Mouse (Mus musculus): ENCODE measurements around the gene Mr1. TPM values are rescaled to one million over a fixed set of nuclear protein-coding genes. Genes with fewer than 3 reads are reported as not detected.

Gene Mr1
- polyA plus RNA-seq, 1 experiment: 5.2 TPM

- Histone ChIP-seq H3K4me1 (ENCODE audit: control insufficient read depth, insufficient read depth, low read length) (peaks cover 12% of the 10 kb centered on the region), H3K4me3 (ENCODE audit: insufficient read depth, low read length) (no peak overlapping the region), H3K27ac (ENCODE audit: insufficient read depth, low read length) (no peak overlapping the region)
- TF ChIP-seq POLR2A (IDR thresholded peaks at IDR 0.05; ENCODE audit: extremely low read depth, insufficient read depth, low read length): no peak
- TF ChIP-seq CTCF (IDR thresholded peaks at IDR 0.05; ENCODE audit: extremely low read depth, insufficient read depth, low read length): no peak
These were observed 56.3 kb downstream of the Mr1 start for GRCm38 (mm10) chr1:155090327-155090726.

GRCm38 (mm10) chr1:155088847-155089603, 57.6 kb downstream of the Mr1 start:
- H3K27ac ChIP-seq (ENCODE audit: insufficient read depth, low read length): 0 out of 2 replicates have a peak overlapping the region, but pooled peaks have one; percentile 12
- H3K4me1 ChIP-seq (ENCODE audit: control insufficient read depth, insufficient read depth, low read length): peaks cover 12% of the 10 kb centered on the region

GRCm38 (mm10) chr1:155088046-155088445, 58.6 kb downstream of the Mr1 start:
- no peak overlapping the region for H3K4me3 ChIP-seq (ENCODE audit: insufficient read depth, low read length)
- H3K27ac ChIP-seq (ENCODE audit: insufficient read depth, low read length): no peak overlapping the region
- peaks cover 12% of the 10 kb centered on the region for H3K4me1 ChIP-seq (ENCODE audit: control insufficient read depth, insufficient read depth, low read length)
- TF ChIP-seq CTCF (IDR thresholded peaks at IDR 0.05; ENCODE audit: extremely low read depth, insufficient read depth, low read length): no peak

More at GRCm38 (mm10) chr1:155088847-155089603, 57.6 kb downstream of the Mr1 start:
- no peak overlapping the region for H3K4me3 ChIP-seq (ENCODE audit: insufficient read depth, low read length)
- no peak for TF ChIP-seq CTCF (IDR thresholded peaks at IDR 0.05; ENCODE audit: extremely low read depth, insufficient read depth, low read length)
- TF ChIP-seq POLR2A (IDR thresholded peaks at IDR 0.05; ENCODE audit: extremely low read depth, insufficient read depth, low read length): no peak

GRCm38 (mm10) chr1:155086893-155087292, 59.7 kb downstream of the Mr1 start:
- H3K27ac ChIP-seq (ENCODE audit: insufficient read depth, low read length): peak overlapping the region; percentile 9; the same call in 1 of the 2 replicates

GRCm38 (mm10) chr1:155086416-155086815, 60.2 kb downstream of the Mr1 start:
- Histone ChIP-seq H3K4me1 (ENCODE audit: control insufficient read depth, insufficient read depth, low read length) (peaks cover 10% of the 10 kb centered on the region), H3K27ac (ENCODE audit: insufficient read depth, low read length) (peak overlapping the region; percentile 9; the same call in 1 of the 2 replicates)
- no peak for TF ChIP-seq POLR2A (IDR thresholded peaks at IDR 0.05; ENCODE audit: extremely low read depth, insufficient read depth, low read length)
- TF ChIP-seq CTCF (IDR thresholded peaks at IDR 0.05; ENCODE audit: extremely low read depth, insufficient read depth, low read length): no peak

More at GRCm38 (mm10) chr1:155086893-155087292, 59.7 kb downstream of the Mr1 start:
- TF ChIP-seq CTCF (IDR thresholded peaks at IDR 0.05; ENCODE audit: extremely low read depth, insufficient read depth, low read length): no peak
- TF ChIP-seq POLR2A (IDR thresholded peaks at IDR 0.05; ENCODE audit: extremely low read depth, insufficient read depth, low read length): no peak
- no peak overlapping the region for H3K4me3 ChIP-seq (ENCODE audit: insufficient read depth, low read length)
- peaks cover 10% of the 10 kb centered on the region for H3K4me1 ChIP-seq (ENCODE audit: control insufficient read depth, insufficient read depth, low read length)

GRCm38 (mm10) chr1:155084839-155085238, 61.8 kb downstream of the Mr1 start:
- TF ChIP-seq CTCF (IDR thresholded peaks at IDR 0.05; ENCODE audit: extremely low read depth, insufficient read depth, low read length): no peak
- TF ChIP-seq POLR2A (IDR thresholded peaks at IDR 0.05; ENCODE audit: extremely low read depth, insufficient read depth, low read length): no peak
- Histone ChIP-seq H3K27ac (ENCODE audit: insufficient read depth, low read length) (no peak overlapping the region; the same call in 1 of the 2 replicates), H3K4me1 (ENCODE audit: control insufficient read depth, insufficient read depth, low read length) (peaks cover 10% of the 10 kb centered on the region), H3K4me3 (ENCODE audit: insufficient read depth, low read length) (no peak overlapping the region)

More at GRCm38 (mm10) chr1:155086416-155086815, 60.2 kb downstream of the Mr1 start:
- no peak overlapping the region for H3K4me3 ChIP-seq (ENCODE audit: insufficient read depth, low read length)

- peak overlapping the region; percentile 56 for H3K4me3 ChIP-seq (ENCODE audit: insufficient read depth, low read length)
- H3K27ac ChIP-seq (ENCODE audit: insufficient read depth, low read length): peak overlapping the region; percentile 80
- TF ChIP-seq POLR2A (IDR thresholded peaks at IDR 0.05; ENCODE audit: extremely low read depth, insufficient read depth, low read length) (no peak), CTCF (IDR thresholded peaks at IDR 0.05; ENCODE audit: extremely low read depth, insufficient read depth, low read length) (no peak)
- peaks cover 7% of the 10 kb centered on the region; the same call in 1 of the 2 replicates for H3K4me1 ChIP-seq (ENCODE audit: control insufficient read depth, insufficient read depth, low read length)
These were observed 63.0 kb downstream of the Mr1 start for GRCm38 (mm10) chr1:155083271-155084265.

GRCm38 (mm10) chr1:155082965-155083268, 63.7 kb downstream of the Mr1 start:
- H3K4me1 ChIP-seq (ENCODE audit: control insufficient read depth, insufficient read depth, low read length): peaks cover 7% of the 10 kb centered on the region; the same call in 1 of the 2 replicates
- TF ChIP-seq CTCF (IDR thresholded peaks at IDR 0.05; ENCODE audit: extremely low read depth, insufficient read depth, low read length): no peak
- TF ChIP-seq POLR2A (IDR thresholded peaks at IDR 0.05; ENCODE audit: extremely low read depth, insufficient read depth, low read length): no peak
- H3K27ac ChIP-seq (ENCODE audit: insufficient read depth, low read length): peak overlapping the region; percentile 77
- H3K4me3 ChIP-seq (ENCODE audit: insufficient read depth, low read length): peak overlapping the region; percentile 56

Data from cortical plate, adult 2 months (tissue).